Mouse (Mus musculus) spleen, adult 2 months (tissue): Measurements from ENCODE around the gene 6330409D20Rik. TPM values are rescaled to one million over a fixed set of nuclear protein-coding genes. Genes with fewer than 3 reads are reported as not detected.

Experiments
- DNase-seq, 2 experiments: peaks; one replicate each; pipeline versions ENCODE4 v3.0.0 to v3.0.0-alpha.2; 2012 to 2021; ENCODE audit warnings: low spot score in 2 of 2, low read depth in 1 of 2
- H3K27ac ChIP-seq: fragments of 200-500 bp; 2 replicates; pipeline ENCODE4 v1.5.1; 2012; ENCODE audit warnings: low read length, inconsistent platforms; ENCODE audit not compliant: insufficient read depth
- H3K27me3 ChIP-seq: fragments of 200-500 bp; 2 replicates; pipeline ENCODE4 v1.6.1; 2012; ENCODE audit warnings: mild to moderate bottlenecking, moderate library complexity, low read length, inconsistent platforms; ENCODE audit not compliant: control insufficient read depth, insufficient read depth
- H3K36me3 ChIP-seq: fragments of 200-500 bp; 2 replicates; pipeline ENCODE4 v1.6.1; 2012; ENCODE audit warnings: mild to moderate bottlenecking, low read length, inconsistent platforms; ENCODE audit not compliant: control insufficient read depth, insufficient read depth
- H3K4me1 ChIP-seq: fragments of 200-500 bp; 2 replicates; pipeline ENCODE4 v1.6.1; 2011; ENCODE audit warnings: inconsistent platforms; ENCODE audit not compliant: control insufficient read depth, insufficient read depth, insufficient read length
- H3K4me3 ChIP-seq: fragments of 200-500 bp; 2 replicates; pipeline ENCODE4 v1.5.1; 2011; ENCODE audit warnings: mild to moderate bottlenecking, inconsistent platforms; ENCODE audit not compliant: insufficient read depth, insufficient read length; ENCODE audit errors: extremely low read depth
- CTCF ChIP-seq: fragments of 200-500 bp; IDR thresholded peaks from 2 replicates; pipeline ENCODE4 v1.5.1; 2011; ENCODE audit warnings: mild to moderate bottlenecking, inconsistent platforms; ENCODE audit not compliant: insufficient read depth, insufficient read length, insufficient replicate concordance; ENCODE audit errors: extremely low read depth
- POLR2A ChIP-seq: fragments of 200-500 bp; IDR thresholded peaks from 2 replicates; pipeline ENCODE4 v1.6.1; 2011; ENCODE audit warnings: low read depth, low read length, inconsistent platforms
- WGBS: fragments of 180-500 bp; shearing (Covaris S2); methylation state at CpG from one replicate; pipeline ENCODE4 v1.1.7; 2018; 5-methylcytosine and 5-hydroxymethylcytosine counted together
- polyA plus RNA-seq: library from polyadenylated mRNA; depleted of rRNA; stranded (reverse); fragments of >200 nt; gene quantifications from 2 replicates; pipeline ENCODE4 v1.2.3, GENCODE M21; 2012

Gene 6330409D20Rik
- polyA plus RNA-seq, 1 experiment, result 0.28 TPM

- no peak overlapping the region for H3K27ac ChIP-seq
- no peaks in the 10 kb centered on the region for H3K4me1 ChIP-seq
- DNase-seq, result no peak
- H3K27me3 ChIP-seq, result no peaks in the 10 kb centered on the region
- TF ChIP-seq POLR2A, result no peak
- TF ChIP-seq CTCF, result no peak
- no peak overlapping the region for H3K4me3 ChIP-seq
- no peaks in the 10 kb centered on the region for H3K36me3 ChIP-seq
- WGBS, result 81% methylated on average over 19 of the region's 19 CpGs
Measured at GRCm38 (mm10) chr2:32768661-32769285, 28.0 kb upstream of the 6330409D20Rik start.

- DNase-seq, result no peak
- TF ChIP-seq POLR2A, result no peak
- no peak for TF ChIP-seq CTCF
- WGBS, result 72% methylated on average over 12 of the region's 12 CpGs
- Histone ChIP-seq H3K4me3 (no peak overlapping the region), H3K4me1 (no peaks in the 10 kb centered on the region), H3K27me3 (no peaks in the 10 kb centered on the region), H3K36me3 (peaks cover 1% of the 10 kb centered on the region; the same call in 1 of the 2 replicates), H3K27ac (no peak overlapping the region)
Measured at GRCm38 (mm10) chr2:32767241-32767640, 26.4 kb upstream of the 6330409D20Rik start.

DNA sequence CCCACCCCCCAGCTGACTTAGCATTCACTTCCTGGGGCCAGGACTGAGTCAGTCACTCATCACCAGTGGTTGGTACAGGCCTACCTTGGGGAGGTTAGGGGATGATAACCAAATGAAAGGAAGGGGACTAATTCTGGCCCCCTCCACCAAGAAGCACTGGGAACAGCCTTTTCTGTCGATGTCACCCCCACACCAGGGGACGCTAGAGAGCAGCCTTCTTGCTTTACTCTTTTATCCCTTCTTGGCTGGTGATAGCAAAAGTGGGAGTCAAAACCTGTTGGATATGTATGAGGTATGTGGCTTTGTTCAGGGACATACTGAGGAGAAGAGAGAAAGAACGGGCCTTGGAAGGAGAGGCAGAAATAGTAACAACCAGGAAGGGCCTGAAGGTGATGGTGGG, 22.5 kb upstream of the 6330409D20Rik start:
- 79% methylated on average over 3 of the region's 3 CpGs for whole genome bisulfite sequencing
- no peak overlapping the region for H3K4me3 ChIP-seq
- DNase-seq, result no peak
- no peaks in the 10 kb centered on the region for H3K4me1 ChIP-seq
- peaks cover 14% of the 10 kb centered on the region; the same call in 1 of the 2 replicates for H3K36me3 ChIP-seq
- no peak overlapping the region for H3K27ac ChIP-seq
- TF ChIP-seq POLR2A, result no peak
- TF ChIP-seq CTCF, result no peak
- no peaks in the 10 kb centered on the region for H3K27me3 ChIP-seq

DNA sequence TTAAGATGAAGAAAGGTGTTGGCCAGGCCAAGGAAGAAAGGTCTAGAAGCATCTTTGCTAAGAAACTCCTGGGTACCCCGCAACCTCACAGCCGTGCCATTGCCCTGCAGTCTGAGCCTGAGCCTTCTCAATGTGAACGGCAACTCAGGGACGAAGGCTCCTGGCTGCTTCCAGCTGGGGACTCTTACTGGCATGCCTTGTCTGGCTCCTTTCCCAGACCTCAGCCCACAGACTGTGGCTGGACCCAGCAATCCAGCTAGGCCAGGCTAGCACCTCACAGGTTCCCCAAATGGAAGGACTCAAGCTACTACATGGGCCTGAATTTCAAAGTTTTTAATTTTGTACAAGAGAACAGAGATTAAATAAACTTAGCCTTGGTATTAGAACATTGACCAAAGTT, 21.0 kb upstream of the 6330409D20Rik start:
- whole genome bisulfite sequencing, result 98% methylated on average over 4 of the region's 4 CpGs
- Histone ChIP-seq H3K4me1 (no peaks in the 10 kb centered on the region), H3K27ac (no peak overlapping the region), H3K27me3 (no peaks in the 10 kb centered on the region), H3K36me3 (peaks cover 14% of the 10 kb centered on the region; the same call in 1 of the 2 replicates), H3K4me3 (no peak overlapping the region)
- TF ChIP-seq CTCF (no peak), POLR2A (no peak)
- DNase-seq, result no peak

GRCm38 (mm10) chr2:32761361-32761760, 20.5 kb upstream of the 6330409D20Rik start:
- Histone ChIP-seq H3K27ac (no peak overlapping the region), H3K27me3 (no peaks in the 10 kb centered on the region), H3K36me3 (peaks cover 14% of the 10 kb centered on the region; the same call in 1 of the 2 replicates), H3K4me1 (no peaks in the 10 kb centered on the region), H3K4me3 (no peak overlapping the region)
- 92% methylated on average over 14 of the region's 14 CpGs for WGBS
- no peak for DNase-seq
- TF ChIP-seq POLR2A, result no peak
- no peak for TF ChIP-seq CTCF

GRCm38 (mm10) chr2:32759001-32759400, 18.2 kb upstream of the 6330409D20Rik start:
- H3K4me3 ChIP-seq, result no peak overlapping the region
- 99% methylated on average over 2 of the region's 2 CpGs for WGBS
- no peak overlapping the region for H3K27ac ChIP-seq
- DNase-seq, result no peak
- no peaks in the 10 kb centered on the region for H3K4me1 ChIP-seq
- H3K36me3 ChIP-seq, result peaks cover 24% of the 10 kb centered on the region
- H3K27me3 ChIP-seq, result no peaks in the 10 kb centered on the region
- TF ChIP-seq CTCF (no peak), POLR2A (no peak)

- Histone ChIP-seq H3K4me1 (no peaks in the 10 kb centered on the region), H3K27ac (no peak overlapping the region), H3K36me3 (peaks cover 25% of the 10 kb centered on the region), H3K4me3 (no peak overlapping the region), H3K27me3 (no peaks in the 10 kb centered on the region)
- DNase-seq, result no peak
- TF ChIP-seq CTCF, result no peak
- no peak for TF ChIP-seq POLR2A
- WGBS, result 94% methylated on average over 8 of the region's 8 CpGs
Measured at GRCm38 (mm10) chr2:32758503-32758902, 17.7 kb upstream of the 6330409D20Rik start.
